Mouse (Mus musculus): ENCODE measurements around the gene Auts2. TPM values are rescaled to one million over a fixed set of nuclear protein-coding genes. Genes with fewer than 3 reads are reported as not detected.
A peak's percentile ranks its signal among the peaks of the same experiment; 100 is the strongest.

Gene Auts2
- total and polyA plus RNA-seq, 2 experiments from 2014 or later, result 35.2 to 57.5 TPM

DNA sequence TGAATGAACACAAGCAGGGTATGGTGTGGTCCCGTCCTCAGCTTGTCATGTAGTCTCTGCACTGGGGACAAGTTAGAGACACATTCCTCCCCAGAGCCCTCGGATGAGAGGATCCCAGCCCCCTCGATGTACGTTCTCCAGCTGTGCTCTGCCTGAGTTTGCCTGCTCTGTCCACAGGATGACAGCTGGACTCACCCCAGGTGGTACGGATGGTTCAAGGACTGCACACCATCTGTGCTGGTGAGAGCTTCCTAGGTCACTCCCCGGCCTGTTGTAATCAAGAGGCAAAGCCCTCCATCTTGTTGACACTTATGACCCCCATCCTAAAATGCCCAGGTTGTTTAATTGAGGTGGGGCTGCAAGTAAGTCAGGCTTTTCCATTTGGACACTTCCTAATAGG lies 839.4 kb downstream of the Auts2 start:
- 77% methylated on average over 6 of the region's 6 CpGs for WGBS
- ATAC-seq (ENCODE audit: low FRiP score) (no peak), DNase-seq (ENCODE audit: low spot score) (peak; percentile 17)
- Histone ChIP-seq H3K36me3 (ENCODE audit: insufficient read depth, low read length) (no peaks in the 10 kb centered on the region), H3K4me3 (ENCODE audit: low read depth, low read length) (no peak overlapping the region), H3K4me1 (ENCODE audit: insufficient read depth, low read length) (no peaks in the 10 kb centered on the region), H3K9me3 (ENCODE audit: low read length) (no peaks in the 10 kb centered on the region), H3K27ac (ENCODE audit: low read depth, low read length) (no peak overlapping the region), H3K27me3 (ENCODE audit: insufficient read depth, low read length) (no peaks in the 10 kb centered on the region), H3K9ac (replicated peaks; ENCODE audit: low read length, poor library complexity, severe bottlenecking) (no peak overlapping the region), H3K4me2 (ENCODE audit: low read depth, low read length, poor library complexity, severe bottlenecking) (no peak overlapping the region)
- no peak for TF ChIP-seq CTCF (IDR thresholded peaks at IDR 0.05)

- Histone ChIP-seq H3K27me3 (ENCODE audit: insufficient read depth, low read length) (no peaks in the 10 kb centered on the region), H3K4me1 (ENCODE audit: insufficient read depth, low read length) (no peaks in the 10 kb centered on the region), H3K36me3 (ENCODE audit: insufficient read depth, low read length) (no peaks in the 10 kb centered on the region), H3K9me3 (ENCODE audit: low read length) (no peaks in the 10 kb centered on the region), H3K4me3 (ENCODE audit: low read depth, low read length) (no peak overlapping the region), H3K9ac (replicated peaks; ENCODE audit: low read length, poor library complexity, severe bottlenecking) (no peak overlapping the region), H3K4me2 (ENCODE audit: low read depth, low read length, poor library complexity, severe bottlenecking) (no peak overlapping the region), H3K27ac (ENCODE audit: low read depth, low read length) (no peak overlapping the region)
- ATAC-seq (ENCODE audit: low FRiP score) (no peak), DNase-seq (ENCODE audit: low spot score) (no peak)
- WGBS, result 88% methylated on average over 6 of the region's 6 CpGs
- TF ChIP-seq CTCF (IDR thresholded peaks at IDR 0.05), result no peak
Measured at GRCm38 (mm10) chr5:131702840-131703392, 840.2 kb downstream of the Auts2 start.

- no peak for ATAC-seq (ENCODE audit: low FRiP score)
- H3K4me1 ChIP-seq (ENCODE audit: insufficient read depth, low read length), result 0 out of 2 replicates have a peak, but pooled peaks cover 2% of the 10 kb centered on the region
- no peaks in the 10 kb centered on the region for H3K27me3 ChIP-seq (ENCODE audit: insufficient read depth, low read length)
- no peak overlapping the region for H3K4me3 ChIP-seq (ENCODE audit: low read depth, low read length)
- H3K4me2 ChIP-seq (ENCODE audit: low read depth, low read length, poor library complexity, severe bottlenecking), result no peak overlapping the region
- no peaks in the 10 kb centered on the region for H3K36me3 ChIP-seq (ENCODE audit: insufficient read depth, low read length)
- H3K9ac ChIP-seq (replicated peaks; ENCODE audit: low read length, poor library complexity, severe bottlenecking), result no peak overlapping the region
- TF ChIP-seq CTCF (IDR thresholded peaks at IDR 0.05), result no peak
- no peak for DNase-seq (ENCODE audit: low spot score)
- 96% methylated on average over 7 of the region's 7 CpGs for WGBS
- no peak overlapping the region for H3K27ac ChIP-seq (ENCODE audit: low read depth, low read length)
- no peaks in the 10 kb centered on the region for H3K9me3 ChIP-seq (ENCODE audit: low read length)
Measured at GRCm38 (mm10) chr5:131698900-131699299, 844.2 kb downstream of the Auts2 start.

DNA sequence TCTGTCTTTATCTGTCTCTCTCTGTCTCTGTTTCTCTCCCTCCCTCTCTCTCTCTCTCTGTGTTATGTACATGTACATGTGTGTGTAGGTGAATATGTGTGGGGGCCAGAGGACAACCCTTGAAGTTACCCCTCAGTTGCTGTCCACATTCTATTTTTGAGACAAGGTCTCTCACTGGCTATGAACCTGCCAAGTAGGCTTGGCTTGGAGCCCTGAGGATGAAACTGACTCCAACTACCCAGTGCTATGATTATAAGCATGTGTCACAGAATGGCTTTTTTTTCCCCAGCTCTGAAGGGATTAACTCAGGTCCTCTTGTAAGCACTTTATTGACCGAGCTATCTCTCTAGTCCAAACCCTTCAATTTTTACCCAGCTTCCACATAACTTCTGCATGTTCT lies 852.4 kb downstream of the Auts2 start:
- no peak overlapping the region for H3K4me3 ChIP-seq (ENCODE audit: low read depth, low read length)
- no peak overlapping the region for H3K27ac ChIP-seq (ENCODE audit: low read depth, low read length)
- H3K36me3 ChIP-seq (ENCODE audit: insufficient read depth, low read length), result no peaks in the 10 kb centered on the region
- DNase-seq (ENCODE audit: low spot score), result no peak
- no peak for ATAC-seq (ENCODE audit: low FRiP score)
- peaks cover 9% of the 10 kb centered on the region; the same call in 1 of the 2 replicates for H3K4me1 ChIP-seq (ENCODE audit: insufficient read depth, low read length)
- no peaks in the 10 kb centered on the region for H3K9me3 ChIP-seq (ENCODE audit: low read length)
- no peak for TF ChIP-seq CTCF (IDR thresholded peaks at IDR 0.05)
- WGBS, result 71% methylated on average over 1 of the region's 1 CpGs
- H3K9ac ChIP-seq (replicated peaks; ENCODE audit: low read length, poor library complexity, severe bottlenecking), result no peak overlapping the region
- no peaks in the 10 kb centered on the region for H3K27me3 ChIP-seq (ENCODE audit: insufficient read depth, low read length)
- no peak overlapping the region for H3K4me2 ChIP-seq (ENCODE audit: low read depth, low read length, poor library complexity, severe bottlenecking)

GRCm38 (mm10) chr5:131686956-131687618 lies 856.1 kb downstream of the Auts2 start:
- H3K4me1 ChIP-seq (ENCODE audit: insufficient read depth, low read length), result 0 out of 2 replicates have a peak, but pooled peaks cover 3% of the 10 kb centered on the region
- no peaks in the 10 kb centered on the region for H3K36me3 ChIP-seq (ENCODE audit: insufficient read depth, low read length)
- H3K4me2 ChIP-seq (ENCODE audit: low read depth, low read length, poor library complexity, severe bottlenecking), result no peak overlapping the region
- H3K9me3 ChIP-seq (ENCODE audit: low read length), result no peaks in the 10 kb centered on the region; the same call in 1 of the 2 replicates
- no peak overlapping the region for H3K9ac ChIP-seq (replicated peaks; ENCODE audit: low read length, poor library complexity, severe bottlenecking)
- TF ChIP-seq CTCF (IDR thresholded peaks at IDR 0.05), result no peak
- H3K27ac ChIP-seq (ENCODE audit: low read depth, low read length), result no peak overlapping the region
- no peak overlapping the region for H3K4me3 ChIP-seq (ENCODE audit: low read depth, low read length)
- WGBS, result 65% methylated on average over 8 of the region's 8 CpGs
- ATAC-seq (ENCODE audit: low FRiP score) (no peak), DNase-seq (ENCODE audit: low spot score) (no peak)
- H3K27me3 ChIP-seq (ENCODE audit: insufficient read depth, low read length), result no peaks in the 10 kb centered on the region

GRCm38 (mm10) chr5:131680127-131680845 lies 862.9 kb downstream of the Auts2 start:
- TF ChIP-seq CTCF (IDR thresholded peaks at IDR 0.05), result no peak
- WGBS, result 26% methylated on average over 12 of the region's 12 CpGs

More at GRCm38 (mm10) chr5:131680127-131680845, 862.9 kb downstream of the Auts2 start:
- Histone ChIP-seq H3K9ac (replicated peaks; ENCODE audit: low read length, poor library complexity, severe bottlenecking) (no peak overlapping the region), H3K4me1 (ENCODE audit: insufficient read depth, low read length) (no peaks in the 10 kb centered on the region), H3K27me3 (ENCODE audit: insufficient read depth, low read length) (no peaks in the 10 kb centered on the region), H3K27ac (ENCODE audit: low read depth, low read length) (no peak overlapping the region), H3K9me3 (ENCODE audit: low read length) (no peaks in the 10 kb centered on the region; the same call in 1 of the 2 replicates), H3K4me2 (ENCODE audit: low read depth, low read length, poor library complexity, severe bottlenecking) (no peak overlapping the region), H3K36me3 (ENCODE audit: insufficient read depth, low read length) (no peaks in the 10 kb centered on the region), H3K4me3 (ENCODE audit: low read depth, low read length) (no peak overlapping the region)
- peak; percentile 70 for DNase-seq (ENCODE audit: low spot score)
- no peak for ATAC-seq (ENCODE audit: low FRiP score)

Measured in midbrain, postnatal 0 days (tissue).